Mouse (Mus musculus): ENCODE results near the gene Rnf144b.

- TF ChIP-seq CTCF (IDR thresholded peaks at IDR 0.05; ENCODE audit: extremely low read depth, insufficient read depth, low read length) (no peak), POLR2A (IDR thresholded peaks at IDR 0.05; ENCODE audit: extremely low read depth, insufficient read depth, low read length) (no peak)
These were observed 79.6 kb downstream of the Rnf144b start for GRCm38 (mm10) chr13:47201962-47202624.
